Mouse (Mus musculus) kidney, embryonic 15.5 days (tissue): ENCODE measurements at regions not wholly inside any gene's neighbourhood (a gene's known extent, or its start where the extent isn't known, plus 50 kb on each side); places are given as distances from the start of the nearest gene placed in this dataset.

Source experiments
- ATAC-seq: fragments of 200-750 bp; cut with Nextera tagmentation; replicated peaks from 2 replicates; pipeline ENCODE4 v1.8.0; 2017; ENCODE audit warnings: moderate TSS enrichment; ENCODE audit not compliant: low FRiP score
- H3K27ac ChIP-seq: fragments of 300-500 bp; sonication (generic); 2 replicates; pipeline ENCODE4 v1.5.1; 2015; ENCODE audit warnings: mild to moderate bottlenecking, inconsistent platforms
- H3K27me3 ChIP-seq: fragments of 300-500 bp; sonication (generic); 2 replicates; pipeline ENCODE4 v1.6.1; 2015; ENCODE audit warnings: inconsistent platforms
- H3K36me3 ChIP-seq: fragments of 300-500 bp; sonication (generic); 2 replicates; pipeline ENCODE4 v1.6.1; 2015; ENCODE audit warnings: inconsistent platforms
- H3K4me1 ChIP-seq: fragments of 300-500 bp; sonication (generic); 2 replicates; pipeline ENCODE4 v1.6.1; 2015; ENCODE audit warnings: inconsistent platforms
- H3K4me2 ChIP-seq: fragments of 300-500 bp; sonication (generic); 2 replicates; pipeline ENCODE4 v1.6.1; 2015; ENCODE audit warnings: moderate library complexity, mild to moderate bottlenecking, inconsistent platforms
- H3K4me3 ChIP-seq: fragments of 300-500 bp; sonication (generic); replicated peaks from 2 replicates; pipeline ENCODE4 v1.5.1; 2015; ENCODE audit warnings: mild to moderate bottlenecking, inconsistent platforms
- H3K9ac ChIP-seq: fragments of 300-500 bp; sonication (generic); 2 replicates; pipeline ENCODE4 v1.6.1; 2015; ENCODE audit warnings: mild to moderate bottlenecking, inconsistent platforms
- H3K9me3 ChIP-seq: fragments of 300-500 bp; sonication (generic); replicated peaks from 2 replicates; pipeline ENCODE4 v1.6.1; 2016; ENCODE audit warnings: inconsistent platforms
- WGBS: fragments of 180-500 bp; shearing (Covaris S2); methylation state at CpG from one replicate; pipeline ENCODE4 v1.1.7; 2015; ENCODE audit warnings: mixed read lengths; 5-methylcytosine and 5-hydroxymethylcytosine counted together

DNA sequence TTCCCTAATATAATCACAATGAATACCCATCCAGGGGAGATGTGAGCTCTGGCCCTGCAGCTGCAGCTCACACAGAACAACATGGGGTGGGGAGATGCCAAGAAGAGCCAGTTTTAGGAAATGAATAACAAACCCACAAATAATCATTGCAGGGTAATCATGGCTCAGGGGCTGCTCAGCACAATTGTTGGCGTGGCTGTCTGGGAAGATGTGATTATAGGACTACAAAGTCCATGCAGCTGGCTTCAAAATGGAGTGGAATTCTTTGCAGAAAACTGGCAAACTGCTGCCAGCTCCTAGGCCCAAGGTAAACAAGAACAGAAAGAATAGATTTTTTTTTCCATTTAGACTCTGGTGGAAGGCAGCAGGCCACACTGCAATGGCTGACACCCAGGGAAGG, 343.6 kb downstream of the Nuf2 start:
- Histone ChIP-seq H3K9ac (no peak overlapping the region), H3K36me3 (no peaks in the 10 kb centered on the region), H3K9me3 (no peaks in the 10 kb centered on the region), H3K27me3 (no peaks in the 10 kb centered on the region), H3K4me1 (no peaks in the 10 kb centered on the region), H3K4me2 (no peak overlapping the region), H3K4me3 (no peak overlapping the region), H3K27ac (no peak overlapping the region)
- ATAC-seq: no peak
- WGBS: 84% methylated on average over 1 of the region's 1 CpGs

DNA sequence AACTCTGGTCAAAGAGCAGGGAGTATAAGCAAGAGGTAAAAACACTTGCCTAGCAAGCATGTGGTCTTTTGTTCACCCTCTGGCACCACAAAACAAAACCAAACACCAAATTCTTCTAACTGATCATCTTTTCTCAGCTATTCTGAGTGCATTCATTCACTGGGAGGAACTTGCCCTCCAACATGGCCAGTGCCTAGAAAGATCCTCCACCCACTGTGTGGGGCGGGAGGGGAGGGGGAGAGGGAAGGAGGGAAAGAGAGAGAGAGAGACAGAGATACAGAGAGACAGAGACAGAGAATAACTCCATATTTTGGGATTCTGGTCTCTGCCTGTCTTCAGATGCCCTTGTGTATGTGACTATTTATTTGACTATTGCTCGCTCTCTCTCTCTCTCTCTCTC, 360.9 kb downstream of the Nuf2 start:
- 91% methylated on average over 2 of the region's 2 CpGs for WGBS
- Histone ChIP-seq H3K9me3 (no peaks in the 10 kb centered on the region), H3K4me3 (no peak overlapping the region), H3K27ac (no peak overlapping the region), H3K9ac (no peak overlapping the region), H3K4me2 (no peak overlapping the region), H3K36me3 (no peaks in the 10 kb centered on the region), H3K27me3 (no peaks in the 10 kb centered on the region), H3K4me1 (peaks cover 4% of the 10 kb centered on the region)
- no peak for ATAC-seq

DNA sequence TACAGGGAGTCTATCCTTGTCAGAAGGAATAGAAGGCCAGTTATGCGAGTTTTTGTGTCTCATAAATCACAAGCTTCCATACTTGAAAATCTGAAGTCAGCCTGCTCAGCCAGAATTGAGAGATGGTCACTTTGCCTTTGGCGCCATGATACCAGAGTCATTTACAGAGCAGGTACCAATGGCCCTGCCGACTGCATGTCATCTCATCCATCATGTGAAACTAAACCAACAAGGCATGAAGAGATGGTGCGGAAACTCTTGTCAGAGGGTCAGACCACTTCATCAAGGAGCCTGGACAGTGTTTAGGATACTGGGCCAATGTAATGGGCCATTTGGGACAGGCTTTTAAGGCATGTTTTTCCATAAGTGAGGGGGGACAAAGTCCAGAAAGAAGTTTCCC, 363.2 kb downstream of the Nuf2 start:
- ATAC-seq: no peak
- H3K27ac ChIP-seq: no peak overlapping the region
- H3K4me1 ChIP-seq: peaks cover 13% of the 10 kb centered on the region
- no peak overlapping the region for H3K4me3 ChIP-seq
- no peaks in the 10 kb centered on the region for H3K9me3 ChIP-seq
- H3K9ac ChIP-seq: no peak overlapping the region
- 72% methylated on average over 4 of the region's 4 CpGs for WGBS
- no peaks in the 10 kb centered on the region for H3K36me3 ChIP-seq
- no peak overlapping the region for H3K4me2 ChIP-seq
- no peaks in the 10 kb centered on the region for H3K27me3 ChIP-seq

DNA sequence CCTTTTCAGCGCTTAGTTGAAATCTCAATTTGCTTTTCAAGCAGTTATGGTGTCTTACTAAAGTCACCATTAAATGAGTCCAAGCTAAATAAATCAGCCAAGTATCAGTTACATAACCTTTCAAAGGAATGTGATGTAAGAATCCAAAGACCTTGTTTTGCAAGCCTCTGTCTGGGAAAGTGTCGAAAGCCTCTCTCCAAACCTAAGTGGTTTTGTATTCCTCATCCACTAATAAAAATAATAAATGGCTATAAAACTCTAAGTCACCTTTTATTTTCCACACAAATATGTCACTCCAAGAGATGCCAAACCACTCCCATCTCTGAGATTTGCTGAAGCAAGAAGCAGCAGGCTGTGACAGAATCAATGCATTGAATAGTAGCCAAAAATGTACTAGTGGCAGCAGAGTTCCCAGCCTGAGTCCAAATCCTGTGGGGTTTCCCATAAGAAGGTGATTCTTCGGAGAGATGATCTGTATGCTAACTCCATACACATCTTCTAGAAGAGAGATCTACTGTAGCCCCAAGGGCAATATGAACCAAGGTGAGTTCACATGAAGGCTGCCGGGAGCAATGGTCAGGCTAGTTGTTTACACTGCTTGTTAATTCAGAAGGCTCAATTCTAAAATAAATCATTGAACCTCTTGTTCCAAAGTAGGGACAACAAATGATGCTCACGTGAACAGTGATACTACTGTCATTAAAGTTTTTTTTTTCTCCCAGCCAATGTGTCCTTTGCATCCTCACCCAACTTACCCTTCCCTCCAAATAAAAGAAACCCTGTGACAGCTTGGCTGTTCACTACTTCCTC, 365.0 kb downstream of the Nuf2 start:
- no peak overlapping the region for H3K4me2 ChIP-seq
- H3K27me3 ChIP-seq: no peaks in the 10 kb centered on the region
- no peak overlapping the region for H3K9ac ChIP-seq
- no peaks in the 10 kb centered on the region for H3K36me3 ChIP-seq
- WGBS: 42% methylated on average over 5 of the region's 5 CpGs
- H3K4me1 ChIP-seq: peaks cover 13% of the 10 kb centered on the region
- peak overlapping the region; percentile 77 for H3K27ac ChIP-seq
- H3K9me3 ChIP-seq: no peaks in the 10 kb centered on the region
- no peak overlapping the region for H3K4me3 ChIP-seq
- peak; percentile 43; the same call in 1 of the 2 replicates for ATAC-seq

DNA sequence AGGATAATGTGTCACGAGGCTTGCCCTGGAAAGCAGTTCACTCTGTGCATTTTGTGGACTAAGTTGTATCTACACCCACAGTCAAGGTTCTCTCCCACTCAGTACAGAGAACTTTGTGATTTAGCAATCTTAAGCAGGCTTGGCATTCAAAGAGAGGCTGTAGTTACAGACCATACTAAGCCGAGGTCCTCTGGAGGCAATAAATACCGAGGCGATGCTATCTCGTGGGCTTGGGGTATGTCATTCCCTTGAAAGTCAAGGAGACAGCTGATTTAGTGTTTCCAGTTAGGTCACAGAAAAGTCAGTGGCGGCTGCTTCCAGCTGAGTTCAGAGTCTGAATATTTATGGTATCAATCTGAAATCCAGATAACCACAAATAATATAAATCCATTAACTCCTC, 370.4 kb downstream of the Nuf2 start:
- no peaks in the 10 kb centered on the region for H3K36me3 ChIP-seq
- 11% methylated on average over 6 of the region's 6 CpGs for WGBS
- no peaks in the 10 kb centered on the region for H3K27me3 ChIP-seq
- no peak overlapping the region for H3K4me2 ChIP-seq
- H3K9ac ChIP-seq: no peak overlapping the region
- peak overlapping the region; percentile 91 for H3K27ac ChIP-seq
- peak; percentile 85 for ATAC-seq
- no peak overlapping the region for H3K4me3 ChIP-seq
- peaks cover 31% of the 10 kb centered on the region for H3K4me1 ChIP-seq
- no peaks in the 10 kb centered on the region for H3K9me3 ChIP-seq

DNA sequence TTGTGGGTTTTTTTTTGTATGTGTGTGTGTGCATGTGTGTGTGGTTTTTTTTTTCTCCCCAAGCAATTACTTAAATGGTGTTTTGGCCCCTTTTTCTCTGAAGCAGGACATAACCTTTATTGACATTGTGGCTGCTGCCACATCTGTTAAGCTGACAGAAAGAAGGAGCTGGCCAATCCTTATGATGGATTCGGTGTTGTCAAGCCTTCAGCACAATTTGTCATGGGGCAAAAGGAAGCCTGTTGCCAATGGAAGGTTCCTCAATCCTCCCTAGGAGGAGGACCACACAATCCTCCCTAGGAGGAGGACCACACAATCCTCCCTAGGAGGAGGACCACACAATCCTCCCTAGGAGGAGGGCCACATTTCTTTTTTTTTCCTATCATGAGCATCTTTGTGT, 371.0 kb downstream of the Nuf2 start:
- no peaks in the 10 kb centered on the region for H3K9me3 ChIP-seq
- no peak overlapping the region for H3K4me3 ChIP-seq
- no peak overlapping the region for H3K4me2 ChIP-seq
- peak overlapping the region; percentile 91 for H3K27ac ChIP-seq
- H3K4me1 ChIP-seq: peaks cover 31% of the 10 kb centered on the region
- no peak for ATAC-seq
- H3K9ac ChIP-seq: no peak overlapping the region
- WGBS: 57% methylated on average over 1 of the region's 1 CpGs
- H3K36me3 ChIP-seq: no peaks in the 10 kb centered on the region
- H3K27me3 ChIP-seq: no peaks in the 10 kb centered on the region

DNA sequence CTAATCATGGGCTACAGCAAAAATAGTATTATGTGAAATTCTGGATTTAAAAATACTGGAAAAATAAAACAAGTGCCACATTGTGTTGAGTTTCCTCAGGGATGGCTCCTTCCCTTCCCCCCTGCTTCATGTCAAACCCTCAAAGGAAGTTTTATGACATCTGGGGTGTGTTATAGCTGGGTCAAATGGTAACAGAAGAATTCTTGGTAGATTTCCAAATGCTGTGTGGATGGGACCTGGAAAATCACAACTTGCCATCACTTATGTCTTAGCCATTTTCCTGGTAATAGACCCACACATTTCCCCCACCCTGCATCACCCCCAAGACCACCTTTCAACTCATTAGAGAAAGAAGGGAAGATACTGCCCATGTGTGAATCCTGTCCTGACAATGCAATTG, 371.5 kb downstream of the Nuf2 start:
- H3K27ac ChIP-seq: peak overlapping the region; percentile 91
- no peaks in the 10 kb centered on the region for H3K36me3 ChIP-seq
- H3K4me3 ChIP-seq: no peak overlapping the region
- H3K9me3 ChIP-seq: no peaks in the 10 kb centered on the region
- H3K9ac ChIP-seq: no peak overlapping the region
- H3K4me1 ChIP-seq: peaks cover 29% of the 10 kb centered on the region
- H3K27me3 ChIP-seq: no peaks in the 10 kb centered on the region
- no peak for ATAC-seq
- H3K4me2 ChIP-seq: no peak overlapping the region

DNA sequence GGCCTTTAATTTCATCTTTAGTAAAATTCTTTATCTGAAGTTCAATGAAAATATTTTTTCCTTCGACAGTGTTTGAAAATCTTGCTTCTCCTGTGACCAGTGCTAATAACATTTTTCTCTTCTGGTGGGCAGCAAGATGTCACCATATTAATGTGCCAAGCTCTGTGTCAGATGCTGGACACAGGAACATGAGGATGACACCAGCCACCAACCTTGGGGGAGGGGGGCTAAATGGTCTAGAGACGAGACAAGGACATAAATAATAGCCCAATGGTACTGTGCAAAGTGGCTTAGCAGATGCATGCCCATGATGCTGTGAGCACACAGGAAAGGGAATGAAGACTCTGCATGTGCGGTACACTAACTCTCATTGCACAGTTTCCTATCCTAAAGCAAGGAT, 373.8 kb downstream of the Nuf2 start:
- Histone ChIP-seq H3K36me3 (no peaks in the 10 kb centered on the region), H3K27me3 (no peaks in the 10 kb centered on the region), H3K4me2 (no peak overlapping the region), H3K4me1 (peaks cover 27% of the 10 kb centered on the region), H3K9ac (no peak overlapping the region), H3K9me3 (no peaks in the 10 kb centered on the region), H3K27ac (no peak overlapping the region), H3K4me3 (no peak overlapping the region)
- no peak for ATAC-seq
- 76% methylated on average over 3 of the region's 3 CpGs for WGBS

DNA sequence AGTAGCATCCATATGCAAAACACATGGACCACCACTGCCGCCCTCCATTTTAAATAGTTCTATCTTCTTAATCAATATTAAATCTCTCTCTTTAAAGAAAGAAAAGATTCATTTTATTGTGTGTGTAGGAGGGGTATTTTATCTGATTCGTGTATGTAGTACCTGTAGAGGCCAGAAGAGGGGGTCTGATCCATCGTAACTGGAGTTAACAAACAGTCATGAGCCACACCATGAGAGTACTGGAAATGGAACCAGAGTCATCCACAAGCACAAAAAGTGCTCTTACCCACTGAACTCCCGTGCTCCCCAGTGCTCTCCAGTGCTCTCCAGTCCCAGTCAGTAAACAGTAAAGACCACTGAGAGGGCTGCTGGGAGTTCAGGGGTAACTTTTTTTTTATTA, 374.4 kb downstream of the Nuf2 start:
- no peaks in the 10 kb centered on the region for H3K9me3 ChIP-seq
- no peaks in the 10 kb centered on the region for H3K27me3 ChIP-seq
- peaks cover 27% of the 10 kb centered on the region for H3K4me1 ChIP-seq
- H3K36me3 ChIP-seq: no peaks in the 10 kb centered on the region
- H3K4me3 ChIP-seq: no peak overlapping the region
- peak overlapping the region; percentile 77 for H3K27ac ChIP-seq
- H3K4me2 ChIP-seq: no peak overlapping the region
- no peak for ATAC-seq
- no peak overlapping the region for H3K9ac ChIP-seq
- WGBS: 84% methylated on average over 4 of the region's 4 CpGs

DNA sequence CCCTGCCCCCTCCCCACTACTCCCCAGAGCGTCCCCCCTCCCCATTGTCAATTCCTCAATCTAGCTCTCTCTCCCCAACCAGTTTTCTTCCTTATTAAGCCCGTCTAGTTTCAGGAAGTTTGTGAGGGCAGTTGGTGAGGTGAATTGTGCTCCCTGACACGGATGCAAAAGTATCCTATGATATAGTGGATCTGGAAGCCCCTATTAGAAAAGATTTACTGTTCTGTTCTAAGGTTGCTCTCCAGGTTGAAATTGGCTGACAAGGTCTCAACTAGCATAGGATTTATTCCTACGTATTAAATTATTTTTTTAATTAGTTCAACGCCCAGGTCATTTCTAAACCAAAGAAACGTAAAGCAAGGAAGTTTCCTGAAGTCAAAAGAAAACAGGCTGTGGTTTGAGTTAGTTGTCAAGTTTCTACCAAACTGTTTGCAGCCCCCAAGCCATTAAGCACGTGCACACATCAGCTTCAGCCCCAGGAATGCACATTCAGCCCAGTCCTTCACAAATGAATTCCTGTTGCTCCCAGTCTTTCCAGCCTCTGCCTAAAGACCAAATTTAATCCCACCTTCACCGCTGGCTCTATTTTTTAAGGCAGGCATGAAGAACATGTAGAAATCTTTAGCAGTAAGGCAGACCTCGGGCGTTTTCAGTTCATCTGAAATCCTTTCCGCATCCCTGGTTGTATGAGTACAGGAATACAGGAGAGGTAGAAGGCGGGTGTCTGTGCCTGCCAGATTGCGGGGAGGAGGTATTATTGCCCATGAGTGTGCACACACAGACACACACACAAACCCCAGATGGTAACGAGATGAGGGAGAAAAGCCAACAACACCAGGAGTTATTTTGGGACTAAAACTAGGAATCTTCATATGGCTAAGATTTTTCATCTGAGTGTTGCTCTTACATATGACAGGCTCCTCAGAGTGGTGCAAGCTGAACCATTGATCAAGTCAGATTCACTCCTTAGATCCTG, 375.5 kb downstream of the Nuf2 start:
- Histone ChIP-seq H3K9ac (no peak overlapping the region), H3K4me2 (no peak overlapping the region), H3K27ac (peak overlapping the region; percentile 77), H3K9me3 (no peaks in the 10 kb centered on the region), H3K4me1 (peaks cover 26% of the 10 kb centered on the region), H3K27me3 (no peaks in the 10 kb centered on the region), H3K4me3 (no peak overlapping the region), H3K36me3 (no peaks in the 10 kb centered on the region)
- ATAC-seq: 0 out of 2 replicates have a peak, but pooled peaks have one; percentile 58
- WGBS: 36% methylated on average over 14 of the region's 14 CpGs

DNA sequence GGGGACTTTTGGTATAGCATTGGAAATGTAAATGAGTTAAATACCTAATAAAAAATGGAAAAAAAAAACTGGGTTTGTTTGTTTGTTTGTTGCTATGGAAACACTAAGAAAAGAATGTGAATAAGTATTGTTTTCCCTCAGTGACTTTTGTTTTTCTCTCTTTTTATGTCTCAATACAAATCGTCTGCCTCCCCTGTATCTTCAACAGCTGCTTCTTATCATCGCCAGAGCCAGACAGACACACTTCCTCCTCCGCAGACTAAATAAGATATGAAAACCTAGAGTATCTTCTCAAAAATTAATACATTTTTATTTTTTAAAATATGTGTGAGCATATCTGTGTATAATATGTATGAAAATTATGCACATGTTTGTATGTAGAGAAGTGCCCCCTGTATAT, 389.0 kb downstream of the Nuf2 start:
- no peak for ATAC-seq
- WGBS: 76% methylated on average over 3 of the region's 3 CpGs

DNA sequence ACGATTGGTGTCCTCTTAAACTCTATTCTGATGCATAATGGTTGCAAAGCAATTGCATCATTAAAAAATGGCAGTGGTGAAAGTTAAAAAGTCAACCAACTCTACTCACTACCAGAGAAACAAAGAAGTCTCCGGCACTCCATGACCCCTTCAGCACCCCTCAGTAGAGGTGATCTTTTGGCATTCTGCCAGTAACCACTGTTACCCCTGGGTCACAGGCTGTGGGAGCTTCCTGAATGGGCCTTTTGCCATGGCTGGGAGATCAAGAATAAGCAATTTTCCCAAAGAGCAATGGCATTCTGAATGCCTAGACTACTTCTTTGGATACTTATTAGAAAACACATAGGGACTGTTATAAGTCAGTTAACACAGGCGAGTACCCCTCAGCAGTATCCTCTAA, 391.2 kb downstream of the Nuf2 start:
- Histone ChIP-seq H3K27ac (0 out of 2 replicates have a peak overlapping the region, but pooled peaks have one; percentile 13), H3K9ac (no peak overlapping the region), H3K27me3 (no peaks in the 10 kb centered on the region), H3K4me1 (peaks cover 12% of the 10 kb centered on the region; the same call in 1 of the 2 replicates), H3K9me3 (no peaks in the 10 kb centered on the region), H3K4me2 (no peak overlapping the region), H3K4me3 (no peak overlapping the region), H3K36me3 (no peaks in the 10 kb centered on the region)
- ATAC-seq: 0 out of 2 replicates have a peak, but pooled peaks have one; percentile 49
- whole genome bisulfite sequencing: 51% methylated on average over 3 of the region's 3 CpGs

More for the DNA sequence above, 389.0 kb downstream of the Nuf2 start:
- Histone ChIP-seq H3K27me3 (no peaks in the 10 kb centered on the region), H3K36me3 (no peaks in the 10 kb centered on the region), H3K27ac (no peak overlapping the region), H3K4me3 (no peak overlapping the region), H3K4me2 (no peak overlapping the region), H3K9me3 (no peaks in the 10 kb centered on the region), H3K9ac (no peak overlapping the region), H3K4me1 (peaks cover 12% of the 10 kb centered on the region; the same call in 1 of the 2 replicates)
